Mouse (Mus musculus) right cerebral cortex, postnatal 10 days (tissue): ENCODE measurements at regions not wholly inside any gene's neighbourhood (a gene's known extent, or its start where the extent isn't known, plus 50 kb on each side); places are given as distances from the start of the nearest gene placed in this dataset.

Source experiments
- DNase-seq, 2 experiments: peaks; one replicate each; pipeline ENCODE4 v3.0.0; 2021; ENCODE audit warnings: low spot score in 2 of 2

- no peak for DNase-seq
Measured at GRCm38 (mm10) chr15:9898211-9898610, 149.5 kb upstream of the Spef2 start.

DNA sequence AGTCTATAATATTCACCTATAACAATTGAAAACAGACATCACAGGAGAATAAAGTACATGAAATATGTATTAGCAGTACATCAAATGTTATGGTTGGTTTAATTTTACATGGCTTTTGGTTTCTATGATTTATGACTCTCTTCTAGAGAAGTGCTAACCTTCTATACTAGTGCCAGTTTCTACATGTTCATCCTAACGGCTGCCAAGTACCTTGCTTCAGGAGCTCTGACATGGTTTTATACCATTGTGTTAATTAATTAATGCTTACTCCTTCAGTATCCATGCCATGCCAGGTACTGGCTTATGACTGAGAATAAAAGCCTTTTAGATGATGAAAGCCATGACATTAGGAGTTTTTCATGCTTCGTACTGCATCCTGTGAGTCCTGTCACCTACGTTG lies 144.5 kb upstream of the Spef2 start:
- DNase-seq: no peak

DNA sequence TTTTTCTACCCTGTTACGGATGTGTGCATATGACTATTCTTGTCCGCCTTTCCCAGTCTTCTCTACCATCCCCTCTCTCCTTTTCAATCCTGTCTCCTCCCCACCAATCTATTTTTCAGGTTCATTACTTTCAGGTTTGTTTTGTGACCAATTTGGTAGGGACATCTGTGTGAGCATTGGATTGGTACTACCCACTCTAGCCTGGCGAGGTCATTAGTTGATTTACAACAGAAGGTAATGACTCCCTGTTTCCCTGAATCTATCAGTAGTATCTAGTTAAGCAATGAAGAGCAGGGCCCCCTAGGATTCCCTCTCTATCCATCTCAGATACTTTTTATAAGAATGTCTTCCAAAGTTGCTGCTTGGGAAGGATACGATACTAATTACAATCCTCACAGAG lies 143.5 kb upstream of the Spef2 start:
- no peak for DNase-seq

DNA sequence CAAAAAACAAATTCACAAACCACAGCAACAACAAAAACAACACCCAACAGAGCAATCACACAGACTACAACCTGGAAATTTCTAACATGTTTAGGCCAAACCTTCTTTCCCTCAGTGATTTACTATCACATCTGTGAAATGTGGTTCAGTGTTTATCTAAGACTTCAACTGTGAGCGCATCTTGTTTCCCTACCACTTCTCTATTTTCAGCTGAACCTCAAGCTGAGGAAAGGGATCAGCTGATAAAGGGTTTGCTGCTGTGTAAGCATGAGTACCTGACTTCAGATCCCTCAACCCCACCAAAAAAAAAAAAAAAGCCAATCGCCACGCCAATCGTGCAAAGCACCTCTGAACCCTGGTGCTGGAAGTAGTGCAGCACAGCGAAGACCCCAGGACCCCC lies 142.8 kb upstream of the Spef2 start:
- no peak for DNase-seq

DNA sequence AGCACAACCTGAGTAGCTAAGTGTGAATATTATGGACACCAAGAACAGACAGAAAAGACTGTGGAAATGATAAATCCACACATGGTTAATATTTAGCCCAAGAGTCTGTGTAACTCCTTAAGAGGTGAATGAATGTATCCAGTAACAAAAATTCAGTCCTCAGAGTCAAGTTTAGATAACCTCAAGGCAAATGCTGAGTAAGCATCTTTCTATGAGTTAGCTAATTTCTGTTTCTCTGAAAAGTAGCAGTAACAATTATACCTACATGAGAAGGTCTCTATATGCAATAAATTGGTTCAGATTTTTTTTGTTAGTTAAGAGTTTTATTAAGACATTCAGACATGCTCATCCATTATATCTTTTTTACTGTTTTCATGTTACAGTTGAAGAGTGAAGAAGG lies 127.1 kb upstream of the Spef2 start:
- DNase-seq: no peak

DNA sequence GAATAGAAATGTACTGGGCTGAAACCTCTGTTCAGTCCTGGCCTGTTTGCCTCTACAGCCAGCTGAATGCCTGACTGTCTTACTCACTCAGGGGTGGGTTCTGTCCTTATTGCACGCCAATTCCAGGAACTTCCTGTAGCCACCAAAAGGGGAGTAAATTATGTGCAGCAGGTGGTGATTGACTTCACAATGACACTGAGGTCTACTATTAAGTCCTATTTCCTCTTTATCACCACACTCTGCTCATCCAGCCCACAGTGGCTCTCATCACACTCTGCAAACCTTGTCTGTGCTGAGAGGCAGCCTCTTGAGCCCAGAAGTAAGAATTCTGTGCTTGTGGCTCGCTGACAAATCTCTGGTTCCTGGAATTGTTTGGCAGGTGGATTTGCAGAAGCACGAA lies 121.5 kb upstream of the Spef2 start:
- DNase-seq: no peak

- no peak for DNase-seq
Measured at GRCm38 (mm10) chr15:9864778-9865177, 116.1 kb upstream of the Spef2 start.

GRCm38 (mm10) chr15:9861825-9862224 lies 113.2 kb upstream of the Spef2 start:
- no peak for DNase-seq

GRCm38 (mm10) chr15:9839681-9840080 lies 91.0 kb upstream of the Spef2 start:
- no peak for DNase-seq

GRCm38 (mm10) chr15:9835096-9835495 lies 86.4 kb upstream of the Spef2 start:
- DNase-seq: peak in 1 of 2 experiments; percentile 23

- no peak for DNase-seq
Measured at GRCm38 (mm10) chr15:9804469-9804868, 55.8 kb upstream of the Spef2 start.
